Mouse (Mus musculus) myocyte (in vitro differentiated cells): ENCODE results near the gene Pde1c. TPM values are rescaled to one million over a fixed set of nuclear protein-coding genes. Genes with fewer than 3 reads are reported as not detected.

Experiments
- H3K27me3 ChIP-seq: one replicate; pipeline ENCODE4 v1.6.1; 2011; ENCODE audit not compliant: control insufficient read depth, insufficient read depth, insufficient read length
- H3K36me3 ChIP-seq: one replicate; pipeline ENCODE4 v1.6.1; 2011; ENCODE audit not compliant: control insufficient read depth, insufficient read depth
- H3K4me2 ChIP-seq: one replicate; pipeline ENCODE4 v1.6.1; 2011; ENCODE audit warnings: low read depth, control low read depth
- H3K4me3 ChIP-seq: one replicate; pipeline ENCODE4 v1.5.1; 2011; ENCODE audit warnings: mild to moderate bottlenecking, control low read depth, moderate library complexity
- H3K79me2 ChIP-seq: one replicate; pipeline ENCODE4 v1.6.1; 2011; ENCODE audit not compliant: control insufficient read depth, insufficient read depth
- H3ac ChIP-seq: one replicate; pipeline ENCODE4 v1.6.1; 2011; ENCODE audit not compliant: control insufficient read depth, insufficient read length
- CEBPB ChIP-seq: IDR thresholded peaks from 2 replicates; pipeline ENCODE4 v1.6.1; 2011; ENCODE audit warnings: mild to moderate bottlenecking, moderate library complexity; ENCODE audit not compliant: poor library complexity, insufficient read depth, severe bottlenecking
- E2F4 ChIP-seq: IDR thresholded peaks from one replicate; pipeline ENCODE4 v1.6.1; 2011; ENCODE audit warnings: mild to moderate bottlenecking, control low read depth, moderate library complexity; ENCODE audit not compliant: insufficient read depth
- MAX ChIP-seq: IDR thresholded peaks from one replicate; pipeline ENCODE4 v1.6.1; 2011; ENCODE audit warnings: low read depth, mild to moderate bottlenecking, control low read depth
- MYOD1 ChIP-seq, 3 experiments: IDR thresholded peaks; one replicate each; pipeline ENCODE4 v1.6.1; 2011; ENCODE audit warnings: control low read depth in 2 of 3, low read depth in 2 of 3, mild to moderate bottlenecking in 2 of 3, moderate library complexity in 1 of 3; ENCODE audit not compliant: insufficient read length in 2 of 3, control insufficient read depth in 1 of 3
- MYOG ChIP-seq, 3 experiments: IDR thresholded peaks; one replicate each; pipeline ENCODE4 v1.6.1; 2011; ENCODE audit warnings: control low read depth in 2 of 3, low read depth in 2 of 3, mild to moderate bottlenecking in 2 of 3; ENCODE audit not compliant: insufficient read length in 2 of 3, control insufficient read depth in 1 of 3, insufficient read depth in 1 of 3
- POLR2A ChIP-seq: IDR thresholded peaks from one replicate; pipeline ENCODE4 v1.6.1; 2011; ENCODE audit warnings: low read depth, mild to moderate bottlenecking, control low read depth, moderate library complexity; ENCODE audit not compliant: insufficient read length
- POLR2AphosphoS2 ChIP-seq: IDR thresholded peaks from one replicate; pipeline ENCODE4 v1.6.1; 2011; ENCODE audit warnings: low read depth, control low read depth; ENCODE audit not compliant: insufficient read length
- REST ChIP-seq: IDR thresholded peaks from one replicate; pipeline ENCODE4 v1.6.1; 2011; ENCODE audit warnings: mild to moderate bottlenecking, control low read depth, moderate library complexity; ENCODE audit not compliant: insufficient read depth, insufficient read length
- SRF ChIP-seq: IDR thresholded peaks from one replicate; pipeline ENCODE4 v1.6.1; 2011; ENCODE audit warnings: low read depth; ENCODE audit not compliant: control insufficient read depth, insufficient read length
- TCF12 ChIP-seq: IDR thresholded peaks from one replicate; pipeline ENCODE4 v1.6.1; 2011; ENCODE audit warnings: mild to moderate bottlenecking, control low read depth; ENCODE audit not compliant: poor library complexity, insufficient read depth, severe bottlenecking
- TCF3 ChIP-seq: IDR thresholded peaks from one replicate; pipeline ENCODE4 v1.6.1; 2011; ENCODE audit warnings: low read depth, control low read depth; ENCODE audit not compliant: insufficient read length
- USF1 ChIP-seq: IDR thresholded peaks from one replicate; pipeline ENCODE4 v1.6.1; 2011; ENCODE audit warnings: low read depth, mild to moderate bottlenecking, control low read depth, moderate library complexity
- polyA plus RNA-seq: library from polyadenylated mRNA; unstranded; fragments of >200 nt; fragmentation: generic; extraction: Trizol; gene quantifications from one replicate; pipeline ENCODE4 v1.2.1, GENCODE M21; 2012; ENCODE audit warnings: missing spikeins

Gene Pde1c
- polyA plus RNA-seq, 1 experiment = 0.41 TPM

- Histone ChIP-seq H3K27me3 (no peaks in the 10 kb centered on the region), H3K79me2 (no peaks in the 10 kb centered on the region), H3ac (no peak overlapping the region), H3K36me3 (no peaks in the 10 kb centered on the region), H3K4me2 (no peak overlapping the region), H3K4me3 (no peak overlapping the region)
- TF ChIP-seq E2F4 (no peak), POLR2AphosphoS2 (no peak), USF1 (no peak), SRF (no peak), MYOG (IDR thresholded peaks at IDR 0.05; ENCODE audit: control insufficient read depth in 1 of 3, insufficient read depth in 1 of 3, insufficient read length in 2 of 3, low read depth in 2 of 3) (no peak), REST (no peak), POLR2A (no peak), TCF3 (no peak), MAX (no peak), TCF12 (no peak), CEBPB (no peak), MYOD1 (IDR thresholded peaks at IDR 0.05; ENCODE audit: control insufficient read depth in 1 of 3, insufficient read length in 2 of 3, low read depth in 2 of 3) (no peak)
Observed at GRCm38 (mm10) chr6:56168736-56169135, 400.2 kb downstream of the Pde1c start.

GRCm38 (mm10) chr6:56158217-56158616, 410.7 kb downstream of the Pde1c start:
- TF ChIP-seq SRF = no peak
- TF ChIP-seq CEBPB = no peak
- TF ChIP-seq MYOD1 (IDR thresholded peaks at IDR 0.05; ENCODE audit: control insufficient read depth in 1 of 3, insufficient read length in 2 of 3, low read depth in 2 of 3) = no peak
- no peak for TF ChIP-seq MAX
- TF ChIP-seq POLR2AphosphoS2 = no peak
- no peak for TF ChIP-seq TCF12
- TF ChIP-seq REST = no peak
- no peak for TF ChIP-seq TCF3
- no peak for TF ChIP-seq POLR2A
- no peak for TF ChIP-seq E2F4
- TF ChIP-seq MYOG (IDR thresholded peaks at IDR 0.05; ENCODE audit: control insufficient read depth in 1 of 3, insufficient read depth in 1 of 3, insufficient read length in 2 of 3, low read depth in 2 of 3) = no peak
- TF ChIP-seq USF1 = no peak
- H3K27me3 ChIP-seq = no peaks in the 10 kb centered on the region
- no peak overlapping the region for H3ac ChIP-seq
- no peaks in the 10 kb centered on the region for H3K36me3 ChIP-seq
- H3K4me3 ChIP-seq = no peak overlapping the region
- no peak overlapping the region for H3K4me2 ChIP-seq
- no peaks in the 10 kb centered on the region for H3K79me2 ChIP-seq

GRCm38 (mm10) chr6:56156836-56157235, 412.1 kb downstream of the Pde1c start:
- no peak for TF ChIP-seq SRF
- no peak for TF ChIP-seq MYOG (IDR thresholded peaks at IDR 0.05; ENCODE audit: control insufficient read depth in 1 of 3, insufficient read depth in 1 of 3, insufficient read length in 2 of 3, low read depth in 2 of 3)
- TF ChIP-seq TCF12 = no peak
- TF ChIP-seq POLR2AphosphoS2 = no peak
- TF ChIP-seq TCF3 = no peak
- TF ChIP-seq MYOD1 (IDR thresholded peaks at IDR 0.05; ENCODE audit: control insufficient read depth in 1 of 3, insufficient read length in 2 of 3, low read depth in 2 of 3) = no peak
- TF ChIP-seq CEBPB = no peak
- TF ChIP-seq MAX = no peak
- no peak for TF ChIP-seq POLR2A
- TF ChIP-seq USF1 = no peak
- TF ChIP-seq REST = no peak
- no peak for TF ChIP-seq E2F4
- no peak overlapping the region for H3K4me3 ChIP-seq

GRCm38 (mm10) chr6:56130493-56131159, 438.3 kb downstream of the Pde1c start:
- Histone ChIP-seq H3K36me3 (no peaks in the 10 kb centered on the region), H3K4me2 (peak overlapping the region; percentile 39), H3ac (no peak overlapping the region), H3K27me3 (no peaks in the 10 kb centered on the region), H3K4me3 (no peak overlapping the region), H3K79me2 (no peaks in the 10 kb centered on the region)
- TF ChIP-seq REST (no peak), POLR2AphosphoS2 (no peak), MYOD1 (IDR thresholded peaks at IDR 0.05; ENCODE audit: control insufficient read depth in 1 of 3, insufficient read length in 2 of 3, low read depth in 2 of 3) (peak in 1 of 3 experiments; percentile 19)

More at GRCm38 (mm10) chr6:56156836-56157235, 412.1 kb downstream of the Pde1c start:
- H3K36me3 ChIP-seq = no peaks in the 10 kb centered on the region
- no peaks in the 10 kb centered on the region for H3K79me2 ChIP-seq
- no peak overlapping the region for H3ac ChIP-seq
- H3K4me2 ChIP-seq = no peak overlapping the region
- H3K27me3 ChIP-seq = no peaks in the 10 kb centered on the region
